Mouse (Mus musculus) testis, adult 2 months (tissue): ENCODE measurements at regions not wholly inside any gene's neighbourhood (a gene's known extent, or its start where the extent isn't known, plus 50 kb on each side); places are given as distances from the start of the nearest gene placed in this dataset.

ENCODE experiments used
- CTCF ChIP-seq: fragments of 200-500 bp; IDR thresholded peaks from 2 replicates; pipeline ENCODE4 v1.5.1; 2012; ENCODE audit warnings: low read depth, mild to moderate bottlenecking, inconsistent platforms, low read length, moderate library complexity; ENCODE audit not compliant: control insufficient read depth, insufficient read depth, insufficient replicate concordance
- POLR2A ChIP-seq: fragments of 200-500 bp; IDR thresholded peaks from 2 replicates; pipeline ENCODE4 v1.6.1; 2012; ENCODE audit warnings: low read depth, mild to moderate bottlenecking, inconsistent platforms, low read length, moderate library complexity; ENCODE audit not compliant: control insufficient read depth

GRCm38 (mm10) chr7:136840224-136840623 is 54.2 kb upstream of the Mgmt start:
- TF ChIP-seq CTCF, result no peak
- TF ChIP-seq POLR2A, result no peak
